Mouse (Mus musculus) cortical plate, adult 2 months (tissue): ENCODE measurements around the gene Tsr3.

Experiments
- CTCF ChIP-seq: fragments of 200-500 bp; IDR thresholded peaks from 2 replicates; pipeline ENCODE4 v1.5.1; 2011; ENCODE audit warnings: mild to moderate bottlenecking, control low read depth, low read length; ENCODE audit not compliant: insufficient read depth; ENCODE audit errors: extremely low read depth
- POLR2A ChIP-seq: fragments of 200-500 bp; IDR thresholded peaks from 2 replicates; pipeline ENCODE4 v1.6.1; 2011; ENCODE audit warnings: mild to moderate bottlenecking, low read length, control low read depth; ENCODE audit not compliant: insufficient read depth; ENCODE audit errors: extremely low read depth

GRCm38 (mm10) chr17:25210680-25211466, 29.1 kb upstream of the Tsr3 start:
- TF ChIP-seq CTCF = no peak
- TF ChIP-seq POLR2A = no peak
